Mouse (Mus musculus) urinary bladder, postnatal 36 days (tissue): ENCODE results near the gene Tapt1.

Experiments used
- DNase-seq, 2 experiments: peaks; one replicate each; pipeline ENCODE4 v3.0.0; 2022; ENCODE audit warnings: low spot score in 2 of 2, mixed read lengths in 1 of 2

The Tapt1 gene

DNA sequence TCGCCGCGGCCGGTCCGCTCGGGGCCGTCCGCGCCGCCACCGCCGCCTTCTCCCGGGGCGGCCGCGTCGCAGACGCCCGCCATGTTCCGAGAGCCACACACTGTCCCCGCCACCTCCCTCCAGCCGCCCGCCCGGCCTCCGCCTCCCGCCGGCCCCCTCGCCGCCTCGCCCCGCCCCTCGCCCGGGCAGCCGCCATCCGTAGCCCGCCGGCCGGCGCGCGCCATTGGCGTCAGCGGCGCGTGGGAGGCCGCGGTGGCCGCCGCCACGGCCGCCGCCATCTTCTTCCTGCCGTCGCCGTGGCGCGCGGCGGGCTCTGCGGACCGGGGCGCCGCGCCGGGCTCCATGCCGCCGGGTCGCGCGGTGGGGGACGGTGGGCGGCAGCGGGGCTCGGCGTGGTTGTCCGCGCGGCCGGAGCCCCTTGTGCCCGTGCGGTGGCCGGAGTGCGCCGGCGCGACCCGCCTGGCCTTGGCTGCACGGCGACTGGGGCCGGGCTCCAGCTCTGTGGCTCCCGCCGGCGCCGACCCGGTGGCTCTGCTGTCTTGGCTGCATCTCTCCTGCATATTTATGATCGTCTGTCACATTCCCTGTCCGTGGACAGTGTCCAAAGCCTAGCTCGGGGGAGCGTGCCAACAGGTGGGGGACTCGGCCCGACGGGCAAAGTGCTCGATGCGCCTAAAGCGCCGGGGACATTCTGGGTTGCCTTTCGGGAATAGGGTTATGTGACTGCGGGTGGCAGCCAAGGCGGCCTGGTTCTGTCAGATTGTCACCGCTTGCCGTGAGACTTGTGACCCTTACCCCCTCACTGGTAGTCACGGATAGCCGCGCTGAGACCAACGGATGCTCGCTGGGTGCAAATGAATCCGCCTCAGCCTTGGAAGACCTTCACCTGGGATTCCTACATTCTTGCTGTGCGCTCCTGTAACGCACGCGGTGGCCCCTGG is at the start of gene Tapt1:
Gene Tapt1, minus strand, starts transcription at position 106 of the 941 bp plus-strand sequence.
- DNase-seq, result peak; percentile 80 to 89

DNA sequence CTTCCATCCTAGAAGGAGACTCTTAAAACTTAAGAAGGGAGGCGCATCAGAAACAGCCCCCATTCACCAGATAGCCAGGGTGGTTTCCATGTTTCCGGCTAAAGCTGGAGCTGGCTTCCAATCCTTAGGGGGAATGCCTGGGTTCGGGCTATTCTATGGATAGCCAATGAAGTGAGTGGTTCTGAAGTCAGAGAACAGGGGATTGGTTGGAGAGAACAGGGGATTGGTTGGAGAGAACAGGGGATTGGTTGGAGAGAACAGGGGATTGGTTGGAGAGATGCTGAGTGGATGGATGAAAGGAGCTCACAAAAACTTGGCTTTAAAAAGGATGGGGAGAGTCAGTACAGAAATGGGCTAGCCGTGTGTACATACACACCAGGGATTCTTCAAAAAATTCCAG is 45.1 kb upstream of the Tapt1 start:
- DNase-seq, result no peak

DNA sequence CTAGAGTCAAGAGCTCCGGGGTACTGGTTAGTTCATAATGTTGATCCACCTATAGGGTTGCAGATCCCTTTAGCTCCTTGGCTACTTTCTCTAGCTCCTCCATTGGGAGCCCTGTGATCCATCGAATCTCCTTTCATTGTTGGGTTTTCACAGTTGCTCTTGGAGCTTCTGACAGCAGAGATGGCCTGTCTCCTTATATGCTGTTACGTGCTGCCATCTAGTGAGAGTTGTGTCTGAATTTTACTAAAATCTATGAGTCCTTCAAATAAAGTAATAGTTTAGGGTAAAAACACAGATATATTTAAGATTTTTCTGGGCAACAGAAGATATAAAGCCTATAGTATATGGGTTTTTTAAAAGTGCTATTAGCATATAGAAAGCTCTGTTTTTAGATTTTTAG is 42.1 kb upstream of the Tapt1 start:
- DNase-seq, result peak in 1 of 2 experiments; percentile 5

DNA sequence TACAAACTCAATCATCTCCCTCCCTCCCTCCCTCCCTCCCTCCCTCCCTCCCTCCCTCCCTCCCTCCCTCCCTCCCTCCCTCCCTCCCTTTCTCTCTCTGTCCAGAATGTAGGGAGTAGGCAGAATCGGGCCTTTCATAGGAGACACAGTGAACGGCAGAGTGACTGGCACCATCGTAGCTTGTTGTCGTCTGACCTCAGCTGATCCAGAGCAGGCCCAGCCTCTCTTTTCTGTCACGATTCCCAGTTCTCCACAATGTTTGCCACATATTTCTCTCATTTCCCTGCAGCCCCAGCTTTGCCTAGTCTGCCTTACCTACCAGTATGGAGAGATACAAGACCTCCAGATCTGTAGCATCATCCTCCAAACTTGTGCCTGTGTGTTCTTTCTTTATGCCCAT is 35.3 kb upstream of the Tapt1 start:
- DNase-seq, result no peak

DNA sequence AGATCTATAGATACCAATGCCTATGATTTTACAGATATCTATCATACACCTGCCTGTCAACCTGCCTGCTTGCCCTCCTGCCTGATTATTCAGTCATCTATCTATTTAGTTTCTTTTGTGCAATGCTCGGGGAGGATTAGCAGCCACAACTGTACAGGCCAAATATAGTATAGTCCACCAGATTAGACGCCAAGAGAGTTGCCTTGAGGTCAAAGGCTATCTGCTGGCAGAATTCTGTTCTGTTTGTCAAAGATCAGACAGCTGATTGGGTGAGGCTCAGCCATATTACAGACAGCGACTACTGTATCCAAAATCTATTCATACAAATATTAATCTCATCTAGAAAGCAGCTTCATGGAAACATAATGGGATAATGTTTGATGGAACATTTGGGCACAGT is 34.7 kb upstream of the Tapt1 start:
- DNase-seq, result no peak

DNA sequence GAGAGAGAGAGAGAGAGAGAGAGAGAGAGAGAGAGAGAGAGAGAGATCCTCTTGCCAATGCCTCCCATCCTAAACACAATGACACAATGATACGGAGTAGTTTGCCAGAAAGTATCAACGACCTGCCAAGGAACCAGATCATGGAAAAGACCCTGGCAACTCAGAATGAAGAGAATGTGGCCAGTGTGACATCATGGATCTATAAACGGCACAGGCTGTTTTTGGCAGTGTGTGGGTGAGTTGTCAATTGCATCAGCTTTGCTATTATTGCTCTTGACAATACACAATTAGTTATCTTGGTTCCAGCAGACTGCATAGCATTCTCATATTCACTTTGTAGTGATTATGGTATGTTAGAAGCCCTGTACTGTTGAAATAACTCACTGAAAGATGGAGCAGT is 33.3 kb upstream of the Tapt1 start:
- no peak for DNase-seq

DNA sequence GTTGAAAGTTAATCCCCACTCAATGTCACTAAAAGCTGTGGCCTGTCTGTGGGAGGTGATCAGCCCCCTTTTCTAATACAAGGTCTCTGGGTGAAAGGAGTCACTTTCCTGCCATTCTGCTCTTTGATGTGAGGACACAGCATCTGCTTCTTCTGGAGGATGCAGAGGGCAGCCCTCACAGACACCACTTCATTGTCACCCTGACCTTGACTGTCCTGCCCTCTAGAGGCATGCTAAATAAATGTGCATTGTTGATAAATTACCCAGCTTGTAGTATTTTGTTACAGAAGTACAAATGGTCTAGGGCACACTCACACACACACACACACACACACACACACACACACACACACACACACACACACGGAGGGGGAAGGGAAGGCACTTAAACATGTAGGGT is 31.7 kb upstream of the Tapt1 start:
- no peak for DNase-seq

DNA sequence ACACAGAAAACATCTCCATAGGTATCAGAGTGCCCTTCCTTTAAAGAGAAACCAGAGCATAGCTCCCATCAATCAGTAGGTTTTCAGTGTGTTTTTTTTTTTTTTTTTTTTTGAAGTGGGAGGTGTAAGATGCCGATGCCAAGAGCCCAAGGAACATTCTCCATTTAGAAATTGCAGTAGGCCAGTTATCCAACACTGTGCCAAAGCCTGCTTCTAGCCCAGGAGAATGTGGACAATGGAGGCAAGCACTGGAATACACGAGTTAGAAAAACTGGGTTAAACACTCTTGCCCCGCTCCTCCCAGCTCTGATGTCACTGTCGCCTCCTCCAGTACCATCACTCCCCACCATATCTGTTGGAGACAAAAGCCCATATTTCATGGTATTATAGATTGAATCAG is 31.0 kb upstream of the Tapt1 start:
- no peak for DNase-seq

DNA sequence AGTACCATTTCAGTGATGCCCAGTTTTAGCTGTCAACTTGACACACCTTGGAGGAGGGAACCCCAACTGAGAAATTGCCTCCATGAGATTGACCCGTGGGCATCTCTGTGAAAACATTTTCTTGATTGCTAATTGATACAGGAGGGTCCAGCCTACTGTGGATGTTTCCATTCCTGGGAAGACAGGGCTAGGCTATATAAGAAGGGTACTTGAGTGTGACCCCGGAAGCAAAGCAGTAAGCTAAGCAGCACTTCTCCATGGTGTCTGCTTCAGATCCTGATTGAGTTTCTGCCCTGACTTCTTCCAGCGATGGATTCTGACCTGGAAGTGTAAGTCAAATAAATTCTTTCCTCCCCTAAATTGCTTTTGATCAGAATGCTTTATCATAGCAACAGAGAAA is 30.1 kb upstream of the Tapt1 start:
- DNase-seq, result no peak

DNA sequence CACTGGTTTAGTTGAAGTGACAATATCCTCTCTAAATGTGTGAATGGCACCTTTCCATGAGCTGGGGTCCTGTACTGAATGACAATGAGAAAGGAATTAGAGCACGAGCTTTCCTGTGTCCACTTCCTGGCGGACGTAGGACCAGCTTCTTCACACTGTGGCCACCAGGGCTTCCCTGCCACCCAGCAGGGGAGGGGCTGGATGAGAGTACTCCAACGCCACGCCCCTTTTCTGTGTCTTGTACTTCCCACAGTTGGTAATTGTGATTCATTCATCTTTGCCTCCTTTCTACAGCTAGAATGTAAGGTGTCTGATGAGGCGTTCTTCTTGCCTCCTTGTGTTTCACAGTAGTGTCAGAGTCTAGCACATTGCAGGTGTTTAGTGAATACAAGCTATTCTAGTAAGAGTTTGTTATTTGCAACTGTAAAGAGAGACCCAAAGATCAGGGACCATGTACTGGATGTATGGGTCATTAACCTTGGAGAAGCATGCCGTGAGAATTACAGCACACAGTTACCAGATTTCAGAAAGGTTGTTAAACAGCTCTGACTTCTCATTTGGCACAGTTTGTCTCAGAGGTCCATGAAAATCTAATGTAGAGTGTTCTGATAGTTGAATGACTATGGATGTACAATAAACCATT is 29.5 kb upstream of the Tapt1 start:
- no peak for DNase-seq

DNA sequence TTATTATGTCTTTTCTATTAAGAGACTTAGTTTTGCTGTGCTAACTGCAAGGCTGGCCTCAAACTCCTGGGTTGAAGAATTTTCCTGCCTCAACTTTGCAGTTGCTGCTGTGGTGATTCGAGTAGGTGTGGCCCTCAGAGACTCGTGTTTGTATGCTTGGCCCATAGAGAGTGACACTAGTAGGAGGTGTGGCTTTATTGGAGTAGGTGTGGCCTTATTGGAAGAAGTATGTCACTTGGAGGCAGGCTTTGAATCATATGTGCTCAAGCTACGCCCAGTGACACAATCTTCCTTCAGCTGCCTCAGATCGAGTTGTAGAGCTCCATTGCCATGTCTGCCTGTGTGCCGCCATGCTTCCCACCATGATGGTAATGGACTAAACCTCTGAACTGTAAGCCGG is 27.0 kb upstream of the Tapt1 start:
- DNase-seq, result no peak

DNA sequence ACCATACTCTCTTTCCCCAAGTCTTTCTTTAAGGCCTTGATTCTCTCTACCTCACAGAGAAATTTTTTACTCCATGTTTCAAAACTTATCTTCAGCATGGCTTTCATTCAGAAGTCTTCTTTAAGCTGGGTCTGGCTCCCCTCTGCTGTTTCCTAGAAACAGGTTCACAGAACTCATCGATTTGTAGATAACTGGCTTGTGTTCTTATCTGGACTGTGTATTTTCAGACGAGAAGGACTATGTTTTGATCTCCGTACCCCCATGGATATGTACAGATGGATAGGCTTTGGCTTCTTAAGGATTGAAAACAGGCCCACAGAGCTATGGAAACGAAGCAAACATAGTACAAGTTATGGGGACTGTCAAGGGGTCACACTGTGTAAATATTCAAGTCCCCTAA is 26.0 kb upstream of the Tapt1 start:
- DNase-seq, result no peak

DNA sequence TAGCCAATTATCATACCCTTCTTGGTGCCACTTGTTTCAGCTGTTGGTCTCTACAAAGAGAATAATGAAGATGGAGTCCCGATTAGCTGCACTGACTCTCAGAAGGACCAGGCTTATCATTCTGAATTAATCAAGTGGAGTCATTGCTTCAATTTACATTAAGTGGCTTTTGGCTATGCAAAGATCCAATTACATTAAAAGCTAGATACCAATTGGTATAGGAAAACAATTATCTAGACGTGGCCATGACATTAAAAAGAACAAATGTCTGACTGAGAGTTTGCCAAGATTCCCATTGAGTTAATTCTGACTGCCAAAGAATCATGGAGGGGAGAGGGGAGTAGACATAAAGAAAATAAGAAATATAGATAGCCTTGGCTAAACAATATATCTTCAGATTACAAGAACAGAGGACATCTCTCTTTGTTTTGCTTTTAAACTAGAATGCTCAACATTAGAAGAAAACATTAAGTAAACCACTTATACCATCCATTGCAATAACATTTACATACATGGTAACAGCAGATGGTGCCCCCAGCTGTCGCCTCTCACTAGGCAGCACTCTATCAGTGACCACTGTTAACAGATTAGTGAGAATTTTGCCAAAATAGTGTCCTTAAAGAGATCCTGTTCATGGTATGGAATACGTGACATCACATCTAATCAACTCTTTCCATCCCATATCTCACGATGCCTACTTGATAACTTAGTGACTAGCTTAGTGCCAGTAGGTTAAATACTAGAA is 24.0 kb upstream of the Tapt1 start:
- no peak for DNase-seq

DNA sequence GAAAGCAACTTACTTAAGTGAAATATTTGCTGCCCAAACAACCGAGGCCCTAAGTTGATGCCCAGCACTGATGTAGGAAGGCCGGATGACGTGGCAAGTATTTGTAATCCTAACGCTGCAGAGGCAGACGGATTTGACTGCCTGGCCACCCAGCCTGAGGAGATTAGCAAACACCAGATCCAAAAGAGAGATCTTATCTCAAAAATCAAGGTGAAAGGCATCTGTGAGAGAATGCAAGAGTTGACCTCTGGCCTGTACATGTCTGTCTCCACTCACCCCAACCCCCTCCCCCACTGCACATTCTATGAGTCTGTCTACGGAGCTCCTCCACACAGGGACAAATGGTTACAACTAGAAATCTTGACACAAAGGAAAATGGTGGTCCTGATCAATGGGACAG is 22.9 kb upstream of the Tapt1 start:
- no peak for DNase-seq

DNA sequence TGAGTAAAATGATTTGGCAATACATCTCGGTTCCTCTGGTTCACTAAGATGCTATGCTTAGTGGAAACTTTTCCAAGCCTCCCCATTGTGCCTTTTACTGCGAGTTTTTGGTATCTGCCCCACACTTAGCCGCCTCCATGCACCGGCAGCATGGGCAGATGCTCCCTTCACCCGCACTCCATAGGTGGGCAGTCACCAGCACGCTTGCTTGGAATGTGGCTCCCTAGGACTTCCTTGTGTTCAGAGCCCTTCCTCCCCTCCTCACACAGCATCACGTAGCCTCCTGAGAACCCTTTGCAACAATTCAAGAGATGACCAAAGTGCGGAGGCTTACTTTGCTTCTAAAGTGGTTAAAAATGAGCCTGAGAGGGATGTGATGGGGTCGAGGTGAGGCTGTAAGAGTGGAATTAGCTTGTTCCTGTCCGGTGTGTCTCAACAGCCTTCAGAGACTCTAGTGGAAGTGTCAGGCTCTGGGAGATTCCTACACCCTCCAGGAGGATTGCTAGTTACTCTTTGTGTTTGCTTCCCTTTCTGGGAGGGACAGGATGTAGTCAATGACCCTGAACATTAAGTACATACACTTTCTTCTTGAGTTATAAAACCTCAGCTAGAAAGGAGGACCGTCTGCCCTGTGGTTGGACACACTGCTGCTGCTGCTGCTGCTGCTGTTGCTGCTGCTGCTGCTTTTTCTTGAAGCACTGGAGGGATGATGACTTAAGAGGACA is 20.2 kb upstream of the Tapt1 start:
- no peak for DNase-seq

DNA sequence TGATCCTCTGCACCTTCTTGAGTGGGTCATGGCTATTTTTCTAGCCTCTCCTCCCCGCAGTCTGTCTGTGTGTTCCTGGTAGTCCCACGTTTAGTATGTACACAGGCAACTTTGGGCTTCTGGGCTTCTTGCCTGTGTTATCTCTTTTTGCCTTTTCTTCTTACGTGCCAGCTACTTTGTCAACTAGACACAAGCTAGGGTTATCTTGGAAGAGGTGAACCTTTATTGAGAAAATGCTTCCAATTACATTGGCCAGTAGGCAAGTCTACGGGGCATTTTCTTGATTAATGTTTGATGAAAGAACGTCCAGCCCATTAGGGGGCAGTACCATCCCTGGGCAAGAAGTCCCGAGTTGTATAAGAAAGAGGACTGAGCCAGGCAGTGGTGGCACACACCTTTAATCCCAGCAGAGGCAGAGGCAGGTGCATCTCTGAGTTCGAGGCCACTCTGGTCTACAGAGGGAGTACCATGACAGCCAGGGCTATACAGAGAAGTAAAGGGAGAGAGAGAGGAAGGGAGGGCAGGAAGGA is 18.5 kb upstream of the Tapt1 start:
- no peak for DNase-seq

DNA sequence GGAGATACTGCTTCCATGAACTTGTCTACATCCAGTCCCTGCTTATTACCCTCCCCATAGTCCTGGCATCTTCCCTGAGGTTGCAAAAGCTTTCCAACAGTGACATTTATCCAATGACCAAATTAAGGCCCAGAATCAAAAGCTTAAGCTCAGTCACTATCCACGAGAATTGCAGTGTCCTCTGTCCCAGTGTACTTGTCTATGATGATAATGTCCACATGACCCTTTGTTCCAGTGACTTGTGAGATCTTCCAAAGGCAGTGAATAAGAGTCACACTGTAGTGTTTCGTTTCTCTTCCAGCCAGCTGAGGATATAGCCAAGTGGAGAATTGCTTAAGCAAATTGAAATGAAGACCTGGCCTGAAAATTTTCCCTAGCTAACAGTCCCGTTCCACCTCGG is 16.4 kb upstream of the Tapt1 start:
- no peak for DNase-seq

DNA sequence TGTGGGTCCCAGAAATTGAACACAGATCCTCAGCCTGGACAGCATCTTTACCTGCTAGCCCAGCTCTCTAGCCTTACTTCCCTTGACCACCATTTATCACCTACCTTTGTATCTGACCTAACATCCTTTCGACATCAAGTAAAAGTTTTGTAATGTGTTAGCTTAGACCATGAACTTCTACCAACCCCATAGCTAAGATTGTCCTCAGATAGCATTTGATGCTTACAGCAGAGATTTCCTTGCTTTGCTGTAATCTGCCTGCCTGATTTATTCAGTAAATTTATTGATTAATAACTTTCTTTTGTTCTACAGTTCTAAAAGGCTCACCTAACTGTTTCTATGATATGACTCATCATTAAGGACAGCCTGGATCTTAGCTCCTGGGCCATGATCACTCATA is 15.3 kb upstream of the Tapt1 start:
- no peak for DNase-seq

DNA sequence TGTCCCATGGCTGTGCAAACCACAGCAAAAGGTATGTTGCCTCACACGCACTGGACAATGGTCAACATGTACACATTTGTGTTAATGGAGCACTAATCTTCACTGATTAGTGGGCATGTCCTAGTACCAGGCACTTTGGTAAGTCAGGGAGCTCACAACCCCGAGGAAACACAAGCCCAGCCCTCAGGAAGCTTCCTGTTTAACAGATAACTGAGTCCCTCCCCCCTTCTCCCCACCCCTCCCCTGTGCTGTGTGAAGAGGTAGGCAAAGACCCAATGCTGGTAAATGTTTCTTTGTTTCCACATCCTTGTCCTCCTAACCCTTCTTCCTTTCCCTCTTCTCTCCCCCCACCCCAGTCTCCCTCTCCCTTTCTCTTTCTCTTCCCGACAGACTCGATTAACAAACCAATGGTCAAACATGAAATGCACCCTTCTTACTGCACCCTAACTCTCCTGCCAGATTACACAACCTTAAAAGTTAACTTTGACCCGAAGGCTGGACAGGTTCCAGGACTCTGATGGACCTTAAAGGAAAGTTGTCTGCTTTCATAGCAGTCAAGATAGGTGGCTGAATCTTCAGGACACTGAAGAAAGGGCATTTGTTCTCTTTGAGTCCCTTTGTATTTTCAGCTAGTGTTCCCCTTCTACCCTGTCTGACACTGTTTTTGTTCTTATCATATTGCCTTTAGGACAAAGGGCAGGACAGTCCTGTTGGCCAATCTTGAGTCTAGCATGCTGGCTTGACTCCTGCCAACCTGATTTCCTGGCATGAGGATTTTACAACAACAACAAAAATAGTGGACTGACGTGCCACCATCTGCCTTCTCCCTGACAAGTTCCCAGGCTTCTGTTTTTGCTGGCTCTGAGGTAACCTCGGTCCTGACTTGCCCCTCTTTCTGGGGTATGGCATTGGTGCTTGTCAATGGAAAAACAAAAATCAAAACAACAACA is 13.0 kb upstream of the Tapt1 start:
- DNase-seq, result peak in 1 of 2 experiments; percentile 33

DNA sequence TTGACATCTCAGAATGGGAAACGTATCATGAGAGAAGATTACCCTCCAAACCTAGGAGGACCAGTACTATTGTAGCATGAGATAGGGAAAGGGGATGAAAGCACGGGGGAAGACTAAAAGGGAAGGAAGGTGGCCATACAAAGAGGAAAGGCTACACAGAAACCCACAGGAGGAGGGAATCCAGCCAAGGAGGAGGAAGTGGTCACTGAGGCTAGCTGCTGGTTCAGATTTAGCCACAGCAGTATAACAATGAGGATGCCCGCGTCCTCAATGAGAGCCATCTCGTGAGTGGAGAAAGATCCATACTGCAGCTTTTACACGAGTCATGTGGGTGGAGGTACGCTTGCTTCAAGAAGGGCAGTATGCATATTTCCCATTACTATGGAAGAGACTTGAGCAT is 11.8 kb upstream of the Tapt1 start:
- no peak for DNase-seq
